Mouse (Mus musculus) stomach, embryonic 16.5 days (tissue): ENCODE measurements around the gene 1600014C23Rik. TPM values are rescaled to one million over a fixed set of nuclear protein-coding genes. Genes with fewer than 3 reads are reported as not detected.

Source experiments
- ATAC-seq: fragments of 200-750 bp; cut with Nextera tagmentation; 2 replicates; pipeline ENCODE4 v1.8.0; 2017; ENCODE audit warnings: moderate number of reproducible peaks, moderate TSS enrichment; ENCODE audit not compliant: insufficient read depth, low FRiP score
- H3K27ac ChIP-seq: fragments of 300-500 bp; sonication (generic); 2 replicates; pipeline ENCODE4 v1.5.1; 2014; ENCODE audit warnings: low read length
- H3K27me3 ChIP-seq: fragments of 300-500 bp; sonication (generic); 2 replicates; pipeline ENCODE4 v1.6.1; 2014; ENCODE audit warnings: low read length, control low read depth, mixed read lengths; ENCODE audit not compliant: control insufficient read depth, insufficient read depth
- H3K36me3 ChIP-seq: fragments of 300-500 bp; sonication (generic); 2 replicates; pipeline ENCODE4 v1.6.1; 2014; ENCODE audit warnings: low read length; ENCODE audit not compliant: control insufficient read depth, insufficient read depth
- H3K4me1 ChIP-seq: fragments of 300-500 bp; sonication (generic); 2 replicates; pipeline ENCODE4 v1.6.1; 2014; ENCODE audit warnings: low read length, control low read depth, mixed read lengths; ENCODE audit not compliant: control insufficient read depth, insufficient read depth
- H3K4me2 ChIP-seq: fragments of 300-500 bp; sonication (generic); 2 replicates; pipeline ENCODE4 v1.6.1; 2014; ENCODE audit warnings: low read depth, low read length, mixed read lengths
- H3K4me3 ChIP-seq: fragments of 300-500 bp; sonication (generic); replicated peaks from 2 replicates; pipeline ENCODE4 v1.5.1; 2014; ENCODE audit warnings: mild to moderate bottlenecking, low read length
- H3K9ac ChIP-seq: fragments of 300-500 bp; sonication (generic); 2 replicates; pipeline ENCODE4 v1.6.1; 2014; ENCODE audit warnings: low read length
- H3K9me3 ChIP-seq: fragments of 300-500 bp; sonication (generic); replicated peaks from 2 replicates; pipeline ENCODE4 v1.6.1; 2016; ENCODE audit warnings: low read length, control low read depth; ENCODE audit not compliant: control insufficient read depth
- WGBS: fragments of 180-500 bp; shearing (Covaris S2); extraction: QIAGEN DNeasy Blood & Tissue Kit; methylation state at CpG from one replicate; pipeline ENCODE4 v1.1.7; 2014; 5-methylcytosine and 5-hydroxymethylcytosine counted together
- polyA plus RNA-seq: library from polyadenylated mRNA; unstranded; fragments of >200 nt; fragmentation: Nextera tagmentation; extraction: Ambion mirVana; gene quantifications from 2 replicates; pipeline ENCODE4 v1.2.1, GENCODE M21; 2015

The 1600014C23Rik gene
- polyA plus RNA-seq, 1 experiment from 2014 or later: not detected

DNA sequence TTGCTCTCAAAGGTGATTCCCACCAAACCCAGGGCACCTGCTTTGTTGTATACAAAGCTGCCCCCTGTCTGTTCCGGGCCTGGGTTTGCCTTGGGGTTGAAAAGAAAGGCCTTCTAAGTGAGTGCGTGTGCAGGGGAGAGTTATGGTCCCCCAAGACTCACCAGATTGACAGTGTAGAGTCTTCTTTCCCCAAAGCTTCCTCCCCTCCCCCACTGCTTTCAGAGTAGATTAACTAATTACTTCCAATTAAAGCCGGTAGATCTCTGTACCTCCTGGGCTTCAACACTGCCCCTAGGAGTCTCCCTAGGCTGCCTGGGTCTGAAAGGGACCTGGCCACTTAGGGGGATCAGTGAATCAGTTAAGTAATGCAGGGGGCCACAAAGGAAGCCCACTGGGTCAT, 689 bp upstream of the 1600014C23Rik start:
- 40% methylated on average over 3 of the region's 3 CpGs for WGBS
- H3K9me3 ChIP-seq: no peaks in the 10 kb centered on the region
- H3K27ac ChIP-seq: peak overlapping the region; percentile 57
- H3K4me3 ChIP-seq: peak overlapping the region; percentile 42; the same call in 1 of the 2 replicates
- peak overlapping the region; percentile 69 for H3K9ac ChIP-seq
- peak overlapping the region; percentile 88 for H3K4me2 ChIP-seq
- peaks cover 37% of the 10 kb centered on the region for H3K4me1 ChIP-seq
- H3K27me3 ChIP-seq: no peaks in the 10 kb centered on the region
- no peaks in the 10 kb centered on the region for H3K36me3 ChIP-seq
- ATAC-seq: no peak

DNA sequence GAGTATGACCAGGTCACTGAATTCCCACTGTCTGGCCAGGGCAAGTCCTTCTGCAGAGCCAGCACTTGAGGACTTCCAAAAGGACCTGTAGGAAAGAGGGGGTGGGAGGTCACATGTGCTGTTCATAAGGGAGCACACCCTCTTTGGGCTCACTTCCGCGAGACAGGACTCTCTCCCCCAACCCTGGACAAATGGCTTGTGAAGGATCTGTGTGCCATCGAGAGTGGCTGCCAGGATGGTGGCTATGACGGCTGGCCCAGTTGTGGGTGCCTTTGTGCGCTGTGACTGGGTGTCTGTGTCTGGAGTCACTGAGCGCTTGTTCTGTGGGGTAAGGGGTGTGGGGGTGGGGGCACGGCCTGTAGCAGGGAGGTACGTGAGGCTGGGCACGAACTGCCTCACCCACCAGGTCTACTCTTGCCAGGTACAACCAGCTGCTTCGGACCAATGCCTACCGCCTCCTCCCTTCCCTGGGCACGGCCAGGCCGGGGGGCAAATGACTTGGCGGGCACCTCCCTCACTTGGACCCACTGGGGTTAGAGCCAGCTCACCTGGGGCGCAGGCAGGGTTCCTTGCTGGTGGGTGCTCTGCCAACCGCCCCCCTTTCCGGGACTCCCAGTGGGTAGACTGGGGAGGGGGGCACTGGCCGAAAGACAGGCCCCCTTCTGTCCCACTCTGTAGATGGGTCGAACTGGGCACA, 458 bp downstream of the 1600014C23Rik start:
- no peak for ATAC-seq
- Histone ChIP-seq H3K4me3 (peak overlapping the region; percentile 42), H3K27me3 (no peaks in the 10 kb centered on the region), H3K9ac (peak overlapping the region; percentile 69), H3K4me2 (peak overlapping the region; percentile 88), H3K36me3 (no peaks in the 10 kb centered on the region), H3K4me1 (peaks cover 37% of the 10 kb centered on the region), H3K27ac (no peak overlapping the region; the same call in 1 of the 2 replicates), H3K9me3 (no peaks in the 10 kb centered on the region)
- 75% methylated on average over 19 of the region's 19 CpGs for WGBS

DNA sequence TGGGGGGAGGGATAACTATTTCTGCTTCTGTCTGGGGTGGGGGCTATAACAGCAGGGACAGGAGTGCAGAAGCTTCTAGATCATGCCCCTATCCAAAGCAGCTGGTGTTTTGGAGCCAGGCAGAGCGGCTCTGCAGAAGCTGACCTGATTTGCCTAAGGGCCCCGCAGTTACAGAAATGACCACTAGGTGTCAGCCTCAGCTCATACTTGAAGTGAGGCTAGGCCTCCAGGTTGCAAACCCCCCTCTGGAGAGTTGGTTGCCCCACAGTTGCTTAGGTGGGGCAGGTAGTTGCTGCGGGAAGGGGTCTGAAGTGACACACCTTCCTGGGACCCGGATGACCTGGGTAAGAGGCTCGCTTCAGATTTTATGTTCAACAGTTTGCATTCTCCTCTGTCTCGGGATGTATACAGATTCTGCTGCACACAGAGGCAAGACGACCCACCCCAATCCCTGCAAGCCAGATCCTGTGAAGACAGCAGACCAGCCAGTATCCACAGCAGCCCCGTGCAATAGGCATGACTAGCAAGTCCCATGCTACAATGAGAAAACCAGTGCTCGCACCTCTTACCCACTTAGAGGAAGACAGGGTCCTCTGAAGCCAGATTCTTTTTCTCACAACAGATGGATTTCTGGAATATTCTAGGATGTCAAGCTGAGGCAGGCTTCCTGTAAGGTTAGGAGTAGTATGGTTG, 2.3 kb downstream of the 1600014C23Rik start:
- H3K9me3 ChIP-seq: no peaks in the 10 kb centered on the region
- no peaks in the 10 kb centered on the region for H3K27me3 ChIP-seq
- no peaks in the 10 kb centered on the region for H3K36me3 ChIP-seq
- ATAC-seq: 0 out of 2 replicates have a peak, but pooled peaks have one; percentile 1
- no peak overlapping the region for H3K9ac ChIP-seq
- H3K27ac ChIP-seq: no peak overlapping the region
- H3K4me2 ChIP-seq: no peak overlapping the region
- peaks cover 33% of the 10 kb centered on the region for H3K4me1 ChIP-seq
- H3K4me3 ChIP-seq: no peak overlapping the region
- 23% methylated on average over 9 of the region's 9 CpGs for WGBS

DNA sequence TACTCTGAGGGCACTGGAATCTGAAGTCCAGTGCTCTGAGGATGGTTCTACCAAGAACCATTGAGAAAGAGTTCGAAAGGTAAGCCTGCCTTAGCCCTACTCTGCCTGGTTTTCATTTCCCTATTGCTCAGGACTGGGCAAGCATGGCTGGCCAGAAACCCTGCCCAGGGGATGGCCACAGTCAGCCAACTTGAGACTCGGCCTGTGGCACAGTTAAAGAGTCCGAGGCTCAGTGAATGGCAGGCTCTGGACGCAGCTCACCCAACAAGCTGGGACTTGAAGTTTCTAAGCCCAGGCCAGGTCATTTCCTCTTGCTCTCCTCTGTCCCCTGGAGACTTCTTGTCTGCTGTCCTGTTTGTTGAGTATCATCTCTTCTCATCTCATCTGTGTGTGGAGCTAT, 2.9 kb downstream of the 1600014C23Rik start:
- Histone ChIP-seq H3K27me3 (no peaks in the 10 kb centered on the region), H3K4me3 (no peak overlapping the region), H3K9me3 (no peaks in the 10 kb centered on the region), H3K4me2 (no peak overlapping the region), H3K9ac (no peak overlapping the region), H3K27ac (no peak overlapping the region), H3K4me1 (peaks cover 27% of the 10 kb centered on the region), H3K36me3 (no peaks in the 10 kb centered on the region)
- WGBS: 90% methylated on average over 4 of the region's 4 CpGs
- no peak for ATAC-seq

DNA sequence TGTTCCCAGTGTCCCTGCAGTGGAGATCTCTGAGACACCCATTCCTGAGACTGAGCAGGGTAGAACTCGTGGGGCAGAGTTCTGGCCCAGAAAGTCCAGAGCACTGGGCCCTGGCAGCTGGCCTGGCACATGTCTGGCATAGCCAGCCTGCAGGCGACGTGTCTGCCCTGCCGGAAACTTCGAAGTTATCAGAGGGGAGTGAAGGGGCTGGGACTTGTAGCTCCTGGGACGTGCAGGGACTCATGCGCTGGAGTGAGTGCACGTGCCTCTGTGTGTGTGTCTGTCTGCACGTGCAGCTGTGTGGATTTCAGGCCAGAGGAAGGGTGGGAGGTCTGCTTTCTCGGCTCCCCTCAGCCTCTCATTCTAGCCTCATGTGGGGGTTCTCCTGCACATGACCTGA, 4.3 kb downstream of the 1600014C23Rik start:
- no peaks in the 10 kb centered on the region for H3K9me3 ChIP-seq
- no peak overlapping the region for H3K4me3 ChIP-seq
- no peak for ATAC-seq
- no peaks in the 10 kb centered on the region for H3K36me3 ChIP-seq
- no peak overlapping the region for H3K4me2 ChIP-seq
- no peak overlapping the region for H3K27ac ChIP-seq
- peaks cover 15% of the 10 kb centered on the region for H3K4me1 ChIP-seq
- 51% methylated on average over 10 of the region's 10 CpGs for WGBS
- H3K27me3 ChIP-seq: no peaks in the 10 kb centered on the region
- H3K9ac ChIP-seq: peak overlapping the region; percentile 26; the same call in 1 of the 2 replicates

DNA sequence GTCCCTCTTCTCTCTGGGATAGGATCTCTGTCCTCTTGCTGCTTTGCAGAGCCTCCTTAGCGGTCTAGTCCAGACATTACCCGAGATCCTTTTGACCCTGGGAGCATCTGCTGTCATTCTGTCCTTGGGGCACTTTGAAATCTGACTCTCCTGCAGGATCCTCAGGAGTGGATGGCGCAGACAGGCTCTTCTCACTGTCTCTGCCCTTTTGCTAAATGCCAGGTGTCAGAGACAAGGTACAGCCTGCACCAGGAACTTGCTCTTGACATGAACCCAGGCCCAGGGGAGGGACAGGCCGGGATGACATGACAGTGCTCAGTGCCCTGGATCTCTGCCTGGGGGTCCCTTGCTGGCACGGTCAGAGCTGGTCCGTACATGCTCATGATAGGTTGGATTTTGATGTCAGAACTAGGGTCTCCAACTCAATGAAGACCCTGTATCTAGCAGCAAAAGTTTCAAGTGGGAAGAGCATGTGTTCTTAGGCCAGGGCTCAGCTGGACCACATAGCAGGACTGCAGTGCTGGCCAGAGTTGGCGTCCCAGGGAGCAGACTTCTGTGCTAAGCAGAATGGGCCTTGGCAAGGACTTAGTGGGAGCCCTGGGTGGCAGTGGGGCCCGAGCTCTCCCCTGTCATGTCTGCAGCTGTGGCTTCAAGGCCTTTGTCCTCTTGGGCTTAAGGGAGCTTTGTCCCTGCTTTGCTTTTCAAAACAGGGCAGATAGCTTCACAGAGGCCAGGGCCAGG, 5.5 kb downstream of the 1600014C23Rik start:
- Histone ChIP-seq H3K27ac (no peak overlapping the region; the same call in 1 of the 2 replicates), H3K4me3 (no peak overlapping the region), H3K9me3 (no peaks in the 10 kb centered on the region), H3K4me1 (peaks cover 2% of the 10 kb centered on the region; the same call in 1 of the 2 replicates), H3K36me3 (no peaks in the 10 kb centered on the region), H3K27me3 (no peaks in the 10 kb centered on the region), H3K9ac (peak overlapping the region; percentile 19; the same call in 1 of the 2 replicates), H3K4me2 (no peak overlapping the region)
- no peak for ATAC-seq
- 68% methylated on average over 8 of the region's 8 CpGs for WGBS

DNA sequence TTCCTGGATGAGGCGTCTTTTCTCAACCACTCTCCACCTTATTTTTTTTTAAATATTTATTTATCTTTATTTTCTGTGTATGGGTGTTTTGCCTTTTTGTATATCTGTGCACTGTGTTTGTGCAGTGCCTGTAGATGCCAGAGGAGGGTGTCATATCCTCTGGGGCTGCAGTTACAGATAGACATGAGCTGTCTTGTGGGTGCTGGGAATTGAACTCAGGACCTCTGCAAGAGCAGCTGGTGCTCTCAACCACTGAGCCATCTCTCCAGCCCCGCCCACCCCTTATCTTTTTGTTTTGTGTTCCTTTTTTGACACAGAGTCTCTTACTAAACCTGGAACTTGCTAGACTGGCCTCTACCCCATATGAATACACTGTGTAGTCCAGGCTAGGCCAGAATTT, 6.2 kb downstream of the 1600014C23Rik start:
- Histone ChIP-seq H3K27ac (no peak overlapping the region), H3K4me2 (no peak overlapping the region), H3K9ac (no peak overlapping the region), H3K9me3 (no peaks in the 10 kb centered on the region), H3K27me3 (no peaks in the 10 kb centered on the region), H3K4me3 (no peak overlapping the region), H3K36me3 (no peaks in the 10 kb centered on the region), H3K4me1 (no peaks in the 10 kb centered on the region)
- WGBS: 81% methylated on average over 2 of the region's 2 CpGs
- no peak for ATAC-seq

DNA sequence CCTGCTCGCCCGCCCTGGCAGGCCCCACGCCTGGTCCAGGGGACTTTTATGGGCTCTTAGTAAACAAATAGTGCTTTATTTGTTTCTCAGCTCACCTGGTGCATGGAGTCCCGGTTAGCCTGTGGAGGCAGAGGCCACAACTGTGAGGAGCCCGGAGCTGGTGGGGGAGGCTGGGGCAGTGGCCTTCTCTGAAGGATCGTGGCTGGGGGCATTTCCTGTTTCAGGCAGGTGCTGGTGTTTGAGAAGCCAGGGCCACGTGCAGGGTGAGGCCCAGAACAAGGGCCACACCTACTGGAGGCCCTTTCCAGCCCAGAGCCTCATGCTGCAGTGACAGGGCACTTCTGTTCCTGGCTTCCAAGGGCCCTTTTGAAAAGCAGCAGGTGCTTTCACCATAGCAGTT, 7.4 kb downstream of the 1600014C23Rik start:
- H3K27me3 ChIP-seq: no peaks in the 10 kb centered on the region
- ATAC-seq: peak; percentile 82
- no peaks in the 10 kb centered on the region for H3K4me1 ChIP-seq
- H3K9ac ChIP-seq: peak overlapping the region; percentile 43
- peak overlapping the region; percentile 76 for H3K27ac ChIP-seq
- H3K4me2 ChIP-seq: peak overlapping the region; percentile 35
- 37% methylated on average over 7 of the region's 7 CpGs for WGBS
- H3K4me3 ChIP-seq: no peak overlapping the region
- no peaks in the 10 kb centered on the region for H3K36me3 ChIP-seq
- no peaks in the 10 kb centered on the region for H3K9me3 ChIP-seq

DNA sequence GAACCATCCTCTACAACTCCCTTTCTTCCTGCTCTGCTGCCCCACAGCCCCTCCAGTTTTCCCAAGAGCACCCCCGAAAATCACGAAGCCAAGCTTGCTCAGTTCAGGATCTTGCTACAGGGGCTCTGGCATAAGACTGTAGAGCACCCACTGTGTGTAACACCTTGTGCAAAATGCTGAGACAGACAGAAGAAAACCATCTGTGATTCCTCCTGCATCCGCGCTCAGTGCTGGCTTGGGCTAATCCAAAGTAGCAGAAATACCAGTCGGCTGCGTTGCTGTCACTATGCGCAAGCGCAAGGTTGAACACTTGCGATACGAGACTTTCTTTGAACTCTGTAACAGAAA, 9.1 kb downstream of the 1600014C23Rik start:
- no peaks in the 10 kb centered on the region for H3K4me1 ChIP-seq
- H3K36me3 ChIP-seq: no peaks in the 10 kb centered on the region
- H3K27ac ChIP-seq: no peak overlapping the region
- H3K4me3 ChIP-seq: no peak overlapping the region
- no peak overlapping the region for H3K4me2 ChIP-seq
- no peaks in the 10 kb centered on the region for H3K9me3 ChIP-seq
- whole genome bisulfite sequencing: 82% methylated on average over 10 of the region's 10 CpGs
- no peak overlapping the region for H3K9ac ChIP-seq
- no peak for ATAC-seq
- no peaks in the 10 kb centered on the region for H3K27me3 ChIP-seq
